Mouse (Mus musculus) limb, embryonic 15.5 days (tissue): ENCODE data around the gene Spsb2. TPM values are rescaled to one million over a fixed set of nuclear protein-coding genes. Genes with fewer than 3 reads are reported as not detected.
"Not testable (repeated sequence)": the region's sequence is repeated elsewhere in the genome, so short reads cannot be mapped to it uniquely, and the experiment has no call there.

ENCODE experiments used
- ATAC-seq: fragments of 200-750 bp; cut with Nextera tagmentation; 2 replicates; pipeline ENCODE4 v1.8.0; 2017; ENCODE audit warnings: low read depth, moderate TSS enrichment; ENCODE audit not compliant: insufficient number of reproducible peaks, low FRiP score, low TSS enrichment
- H3K27ac ChIP-seq: fragments of 300-500 bp; sonication (generic); 2 replicates; pipeline ENCODE4 v1.5.1; 2015; ENCODE audit warnings: moderate library complexity, mild to moderate bottlenecking, inconsistent platforms
- H3K27me3 ChIP-seq: fragments of 300-500 bp; sonication (generic); 2 replicates; pipeline ENCODE4 v1.6.1; 2015; ENCODE audit warnings: inconsistent platforms
- H3K36me3 ChIP-seq: fragments of 300-500 bp; sonication (generic); 2 replicates; pipeline ENCODE4 v1.6.1; 2015; ENCODE audit warnings: inconsistent platforms
- H3K4me1 ChIP-seq: fragments of 300-500 bp; sonication (generic); 2 replicates; pipeline ENCODE4 v1.6.1; 2015; ENCODE audit warnings: inconsistent platforms
- H3K4me2 ChIP-seq: fragments of 300-500 bp; sonication (generic); 2 replicates; pipeline ENCODE4 v1.6.1; 2015; ENCODE audit warnings: mild to moderate bottlenecking, inconsistent platforms
- H3K4me3 ChIP-seq: fragments of 300-500 bp; sonication (generic); 2 replicates; pipeline ENCODE4 v1.5.1; 2015; ENCODE audit warnings: mild to moderate bottlenecking, inconsistent platforms
- H3K9ac ChIP-seq: fragments of 300-500 bp; sonication (generic); 2 replicates; pipeline ENCODE4 v1.6.1; 2015; ENCODE audit warnings: inconsistent platforms
- H3K9me3 ChIP-seq: fragments of 300-500 bp; sonication (generic); 2 replicates; pipeline ENCODE4 v1.6.1; 2016; ENCODE audit warnings: inconsistent platforms
- whole genome bisulfite sequencing: fragments of 180-500 bp; shearing (Covaris S2); methylation state at CpG from one replicate; pipeline ENCODE4 v1.1.7; 2015; 5-methylcytosine and 5-hydroxymethylcytosine counted together
- polyA plus RNA-seq: library from polyadenylated mRNA; unstranded; fragments of >200 nt; fragmentation: Nextera tagmentation; extraction: Ambion mirVana; gene quantifications from 2 replicates; pipeline ENCODE4 v1.2.1, GENCODE M21; 2015

Spsb2 gene
- polyA plus RNA-seq, 1 experiment from 2014 or later, result 14.1 TPM

GRCm38 (mm10) chr6:124779222-124779983 lies 29.1 kb upstream of the Spsb2 start, which contains the start of gene Lrrc23:
Lrrc23 (minus strand) TSS chr6:124779727.
- WGBS, result 2% methylated on average over 23 of the region's 23 CpGs
- H3K4me1 ChIP-seq, result peaks cover 20% of the 10 kb centered on the region
- no peaks in the 10 kb centered on the region for H3K36me3 ChIP-seq
- 0 out of 2 replicates have a peak, but pooled peaks cover 3% of the 10 kb centered on the region for H3K27me3 ChIP-seq
- H3K9ac ChIP-seq, result peak within 1 kb of the TSS; percentile 23; the same call in 1 of the 2 replicates
- H3K4me2 ChIP-seq, result peak within 1 kb of the TSS; percentile 58
- H3K4me3 ChIP-seq, result peak within 1 kb of the TSS; percentile 32
- H3K27ac ChIP-seq, result no peak within 1 kb of the TSS
- H3K9me3 ChIP-seq, result no peaks in the 10 kb centered on the region
- no peak for ATAC-seq

GRCm38 (mm10) chr6:124779984-124780416 lies 28.5 kb upstream of the Spsb2 start:
- H3K4me2 ChIP-seq, result peak overlapping the region; percentile 58
- peaks cover 20% of the 10 kb centered on the region for H3K4me1 ChIP-seq
- 5% methylated on average over 10 of the region's 10 CpGs for WGBS
- no peak overlapping the region for H3K27ac ChIP-seq
- peak overlapping the region; percentile 32 for H3K4me3 ChIP-seq
- no peaks in the 10 kb centered on the region for H3K9me3 ChIP-seq
- H3K9ac ChIP-seq, result peak overlapping the region; percentile 23; the same call in 1 of the 2 replicates
- H3K36me3 ChIP-seq, result no peaks in the 10 kb centered on the region
- H3K27me3 ChIP-seq, result 0 out of 2 replicates have a peak, but pooled peaks cover 3% of the 10 kb centered on the region
- no peak for ATAC-seq

- Histone ChIP-seq H3K9me3 (no peaks in the 10 kb centered on the region), H3K27me3 (0 out of 2 replicates have a peak, but pooled peaks cover 3% of the 10 kb centered on the region), H3K36me3 (no peaks in the 10 kb centered on the region), H3K27ac (no peak overlapping the region), H3K4me1 (peaks cover 20% of the 10 kb centered on the region), H3K9ac (no peak overlapping the region), H3K4me2 (no peak overlapping the region), H3K4me3 (no peak overlapping the region)
- WGBS, result 84% methylated on average over 7 of the region's 7 CpGs
- no peak for ATAC-seq
Measured at GRCm38 (mm10) chr6:124780917-124781316, 27.5 kb upstream of the Spsb2 start.

GRCm38 (mm10) chr6:124782436-124782835 lies 26.0 kb upstream of the Spsb2 start:
- WGBS, result 24% methylated on average over 6 of the region's 6 CpGs
- no peak for ATAC-seq

GRCm38 (mm10) chr6:124786756-124787420 lies 21.6 kb upstream of the Spsb2 start:
- H3K36me3 ChIP-seq, result no peaks in the 10 kb centered on the region

More at GRCm38 (mm10) chr6:124782436-124782835, 26.0 kb upstream of the Spsb2 start:
- Histone ChIP-seq H3K4me3 (0 out of 2 replicates have a peak overlapping the region, but pooled peaks have one; percentile 13), H3K36me3 (no peaks in the 10 kb centered on the region), H3K4me1 (peaks cover 20% of the 10 kb centered on the region), H3K9me3 (no peaks in the 10 kb centered on the region), H3K9ac (no peak overlapping the region), H3K27me3 (0 out of 2 replicates have a peak, but pooled peaks cover 3% of the 10 kb centered on the region), H3K4me2 (peak overlapping the region; percentile 34), H3K27ac (no peak overlapping the region)

GRCm38 (mm10) chr6:124787722-124788121 lies 20.7 kb upstream of the Spsb2 start:
- no peaks in the 10 kb centered on the region for H3K9me3 ChIP-seq
- 76% methylated on average over 10 of the region's 10 CpGs for WGBS
- H3K4me2 ChIP-seq, result no peak overlapping the region
- no peak for ATAC-seq
- 0 out of 2 replicates have a peak, but pooled peaks cover under 1% of the 10 kb centered on the region for H3K4me1 ChIP-seq
- no peaks in the 10 kb centered on the region for H3K36me3 ChIP-seq
- H3K9ac ChIP-seq, result no peak overlapping the region
- no peak overlapping the region for H3K4me3 ChIP-seq
- H3K27ac ChIP-seq, result no peak overlapping the region
- no peaks in the 10 kb centered on the region for H3K27me3 ChIP-seq

More at GRCm38 (mm10) chr6:124786756-124787420, 21.6 kb upstream of the Spsb2 start:
- H3K4me3 ChIP-seq, result no peak overlapping the region
- no peak for ATAC-seq
- no peak overlapping the region for H3K9ac ChIP-seq
- 59% methylated on average over 8 of the region's 8 CpGs for WGBS
- no peak overlapping the region for H3K27ac ChIP-seq
- H3K4me2 ChIP-seq, result no peak overlapping the region
- no peaks in the 10 kb centered on the region for H3K9me3 ChIP-seq
- no peaks in the 10 kb centered on the region for H3K27me3 ChIP-seq
- peaks cover 6% of the 10 kb centered on the region for H3K4me1 ChIP-seq

- no peak overlapping the region for H3K4me3 ChIP-seq
- H3K27ac ChIP-seq, result no peak overlapping the region
- no peak overlapping the region for H3K9ac ChIP-seq
- H3K4me1 ChIP-seq, result no peaks in the 10 kb centered on the region
- WGBS, result 90% methylated on average over 4 of the region's 4 CpGs
- no peaks in the 10 kb centered on the region for H3K27me3 ChIP-seq
- ATAC-seq, result no peak
- H3K9me3 ChIP-seq, result no peaks in the 10 kb centered on the region
- no peaks in the 10 kb centered on the region for H3K36me3 ChIP-seq
- H3K4me2 ChIP-seq, result no peak overlapping the region
Measured at GRCm38 (mm10) chr6:124789519-124789918, 18.9 kb upstream of the Spsb2 start.

GRCm38 (mm10) chr6:124790121-124790520 lies 18.3 kb upstream of the Spsb2 start:
- Histone ChIP-seq H3K27ac (no peak overlapping the region), H3K36me3 (no peaks in the 10 kb centered on the region), H3K4me3 (no peak overlapping the region), H3K9ac (no peak overlapping the region), H3K4me1 (no peaks in the 10 kb centered on the region), H3K4me2 (no peak overlapping the region), H3K9me3 (no peaks in the 10 kb centered on the region), H3K27me3 (no peaks in the 10 kb centered on the region)
- ATAC-seq, result no peak
- WGBS, result 51% methylated on average over 4 of the region's 4 CpGs

GRCm38 (mm10) chr6:124791911-124792310 lies 16.6 kb upstream of the Spsb2 start:
- Histone ChIP-seq H3K36me3 (no peaks in the 10 kb centered on the region), H3K4me1 (no peaks in the 10 kb centered on the region), H3K9me3 (no peaks in the 10 kb centered on the region), H3K27ac (no peak overlapping the region), H3K4me2 (no peak overlapping the region), H3K9ac (no peak overlapping the region), H3K27me3 (no peaks in the 10 kb centered on the region), H3K4me3 (no peak overlapping the region)
- no peak for ATAC-seq
- WGBS, result 90% methylated on average over 3 of the region's 3 CpGs

- 67% methylated on average over 4 of the region's 4 CpGs for WGBS
- Histone ChIP-seq H3K36me3 (no peaks in the 10 kb centered on the region), H3K4me1 (no peaks in the 10 kb centered on the region), H3K27ac (no peak overlapping the region), H3K4me3 (no peak overlapping the region), H3K27me3 (no peaks in the 10 kb centered on the region), H3K9me3 (no peaks in the 10 kb centered on the region), H3K9ac (no peak overlapping the region), H3K4me2 (no peak overlapping the region)
- ATAC-seq, result no peak
Measured at GRCm38 (mm10) chr6:124795781-124796180, 12.7 kb upstream of the Spsb2 start.

GRCm38 (mm10) chr6:124796200-124796599 lies 12.3 kb upstream of the Spsb2 start:
- Histone ChIP-seq H3K4me1 (no peaks in the 10 kb centered on the region), H3K9me3 (no peaks in the 10 kb centered on the region), H3K27ac (no peak overlapping the region), H3K4me2 (no peak overlapping the region), H3K36me3 (no peaks in the 10 kb centered on the region), H3K4me3 (no peak overlapping the region), H3K9ac (no peak overlapping the region), H3K27me3 (no peaks in the 10 kb centered on the region)
- no peak for ATAC-seq
- 71% methylated on average over 2 of the region's 2 CpGs for WGBS

GRCm38 (mm10) chr6:124802400-124802799 lies 6.1 kb upstream of the Spsb2 start:
- H3K4me3 ChIP-seq, H3K27ac ChIP-seq, H3K9ac ChIP-seq, H3K9me3 ChIP-seq, ATAC-seq, H3K27me3 ChIP-seq, H3K4me2 ChIP-seq, H3K36me3 ChIP-seq: not testable (repeated sequence)
- H3K4me1 ChIP-seq, result peaks cover 17% of the 10 kb centered on the region
- 18% methylated on average over 6 of the region's 9 CpGs for WGBS
